Mouse (Mus musculus) thymus, adult 2 months (tissue): Measurements from ENCODE around the gene Hhat.

ENCODE experiments used
- CTCF ChIP-seq: fragments of 200-500 bp; IDR thresholded peaks from 2 replicates; pipeline ENCODE4 v1.5.1; 2012; ENCODE audit warnings: mild to moderate bottlenecking, control low read depth, low read length, moderate library complexity, borderline replicate concordance; ENCODE audit not compliant: control insufficient read depth, poor library complexity, insufficient read depth; ENCODE audit errors: extremely low read depth
- POLR2A ChIP-seq: fragments of 200-500 bp; IDR thresholded peaks from 2 replicates; pipeline ENCODE4 v1.6.1; 2012; ENCODE audit warnings: mild to moderate bottlenecking, low read length, control low read depth, moderate library complexity; ENCODE audit not compliant: control insufficient read depth, poor library complexity, insufficient read depth; ENCODE audit errors: extremely low read depth

DNA sequence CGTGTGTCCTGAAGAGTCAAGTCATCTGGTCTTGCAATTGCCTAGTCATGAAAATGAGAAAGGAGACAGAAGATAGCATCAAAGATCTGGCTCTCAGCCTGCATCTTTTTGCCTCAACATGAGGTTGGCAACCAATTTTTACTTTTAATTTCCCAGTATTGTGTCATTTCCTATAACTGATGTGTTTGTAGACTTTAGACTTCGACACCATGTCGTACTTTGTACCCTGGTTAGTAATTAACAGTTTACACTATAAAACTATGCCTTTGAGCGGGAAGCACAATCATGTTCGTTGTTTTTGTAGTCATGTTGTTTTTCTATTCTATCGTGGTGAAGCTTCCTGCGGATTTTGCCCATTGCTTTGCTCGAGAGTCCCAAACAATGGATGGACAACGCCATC, 41.7 kb upstream of the Hhat start:
- no peak for TF ChIP-seq CTCF
- TF ChIP-seq POLR2A: no peak
